ENCODE assay signal across 2 mouse cellular contexts in the genomic region with DNA sequence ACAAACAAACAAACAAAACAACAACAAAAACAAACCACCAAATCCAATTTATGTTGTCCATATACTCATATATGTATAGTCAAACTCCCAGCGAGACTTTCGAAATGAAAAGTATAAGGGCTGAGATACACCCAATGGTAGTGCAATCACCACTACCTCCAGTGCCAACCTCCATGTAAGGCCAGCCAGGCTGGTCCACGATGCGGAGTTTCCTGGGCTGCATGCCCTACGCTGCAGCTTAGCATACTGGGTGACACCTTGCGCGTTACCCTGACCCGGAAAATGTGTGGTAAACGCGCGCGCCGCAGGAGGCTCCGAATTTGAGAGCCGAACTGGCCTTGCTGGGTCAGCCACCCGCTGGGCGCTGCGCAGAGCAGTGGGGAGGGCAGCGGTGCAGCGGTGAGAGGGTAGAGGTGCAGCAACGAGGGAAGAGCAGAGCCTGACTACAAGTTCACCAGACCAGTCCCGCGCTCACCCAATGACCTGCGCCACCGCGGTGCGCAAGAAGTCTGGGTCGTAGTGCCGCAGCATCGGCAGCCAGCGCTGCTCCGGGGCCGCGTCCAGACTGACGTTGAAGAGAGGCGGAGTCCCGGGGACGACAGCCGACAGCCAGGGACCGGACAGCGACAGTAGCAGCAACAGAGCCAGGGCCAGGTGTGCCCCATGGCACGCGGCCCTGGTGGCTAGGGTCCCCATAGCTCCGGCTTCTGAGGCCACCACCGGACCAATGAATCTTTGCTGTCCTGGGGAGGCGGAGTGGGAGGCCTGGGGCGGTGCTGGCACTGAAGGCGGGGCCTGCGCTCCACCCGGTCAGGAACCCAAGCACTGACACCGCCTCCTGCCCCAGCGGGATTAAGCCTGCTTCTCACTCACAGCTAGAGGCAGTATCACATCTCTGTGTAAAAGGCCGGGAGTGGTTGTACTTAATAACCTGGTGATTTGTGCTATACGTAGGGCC.
TF ChIP-seq lines count a peak whose summit lies in the region.

Gene Naaa (minus strand): TSS at position 734 of the 958 bp plus-strand sequence.

TF ChIP-seq in C2C12, 6 proteins besides CTCF, POLR2A, EP300 and RAD21 (continued from another document):
- TF ChIP-seq MYOG (IDR thresholded peaks at IDR 0.05; ENCODE audit: control insufficient read depth, extremely low read depth, insufficient read length) = no peak

TF ChIP-seq in myocyte, 11 proteins besides CTCF, POLR2A, EP300 and RAD21 (continued from another document):
- TF ChIP-seq USF1 (IDR thresholded peaks at IDR 0.05; ENCODE audit: low read depth) (no peak), SRF (IDR thresholded peaks at IDR 0.05; ENCODE audit: control insufficient read depth, insufficient read length, low read depth) (no peak), MAX (IDR thresholded peaks at IDR 0.05; ENCODE audit: low read depth) (no peak), TCF12 (IDR thresholded peaks at IDR 0.05; ENCODE audit: insufficient read depth, poor library complexity, severe bottlenecking) (no peak), E2F4 (IDR thresholded peaks at IDR 0.05; ENCODE audit: insufficient read depth) (no peak)
TF ChIP-seq in myocyte: peak in this region for 2.
